Mouse (Mus musculus): Measurements from ENCODE around the gene Pkmyt1. TPM values are rescaled to one million over a fixed set of nuclear protein-coding genes. Genes with fewer than 3 reads are reported as not detected.

Pkmyt1 gene
- polyA plus RNA-seq, 1 experiment from 2014 or later, result 21.8 TPM

DNA sequence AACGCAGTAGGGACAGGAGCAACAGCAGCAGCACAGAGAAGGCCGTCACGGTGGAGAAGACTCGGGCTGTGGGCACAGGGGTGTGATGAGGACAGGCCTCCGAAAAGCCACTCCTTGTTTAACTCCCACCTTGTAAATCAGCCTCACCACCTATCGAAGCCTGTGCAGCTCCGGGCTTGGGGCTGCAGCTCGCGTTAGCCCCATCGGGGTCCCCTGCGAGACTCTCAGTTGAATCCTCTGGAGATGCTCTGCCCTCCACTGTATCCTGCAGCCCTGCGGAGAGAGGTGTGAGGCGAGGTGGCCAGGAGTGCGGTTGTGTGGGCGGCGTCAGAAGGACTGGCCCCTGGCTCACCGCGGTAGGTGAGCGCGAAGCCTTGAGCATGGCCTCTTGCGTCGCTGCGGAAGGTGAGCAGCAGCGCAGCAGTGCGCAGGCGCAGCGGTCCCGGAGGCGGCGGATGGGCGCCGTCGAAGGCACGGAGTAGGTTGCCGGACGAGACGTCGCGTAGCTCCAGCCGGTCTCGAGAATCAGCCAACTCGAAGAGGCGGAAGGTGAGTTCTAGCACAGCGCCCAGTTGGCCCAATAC, 16.2 kb downstream of the Pkmyt1 start:
- H3K4me1 ChIP-seq (replicated peaks), result peaks cover 55% of the 10 kb centered on the region
- H3K9me3 ChIP-seq, result no peaks in the 10 kb centered on the region
- no peak overlapping the region for H3K27ac ChIP-seq (replicated peaks)
- ATAC-seq (ENCODE audit: low FRiP score, low read depth), result no peak
- peak overlapping the region; percentile 50 for H3K4me2 ChIP-seq
- H3K9ac ChIP-seq, result no peak overlapping the region
- H3K27me3 ChIP-seq, result peaks cover 54% of the 10 kb centered on the region
- no peaks in the 10 kb centered on the region for H3K36me3 ChIP-seq
- WGBS, result 7% methylated on average over 44 of the region's 44 CpGs
- H3K4me3 ChIP-seq, result peak overlapping the region; percentile 30

DNA sequence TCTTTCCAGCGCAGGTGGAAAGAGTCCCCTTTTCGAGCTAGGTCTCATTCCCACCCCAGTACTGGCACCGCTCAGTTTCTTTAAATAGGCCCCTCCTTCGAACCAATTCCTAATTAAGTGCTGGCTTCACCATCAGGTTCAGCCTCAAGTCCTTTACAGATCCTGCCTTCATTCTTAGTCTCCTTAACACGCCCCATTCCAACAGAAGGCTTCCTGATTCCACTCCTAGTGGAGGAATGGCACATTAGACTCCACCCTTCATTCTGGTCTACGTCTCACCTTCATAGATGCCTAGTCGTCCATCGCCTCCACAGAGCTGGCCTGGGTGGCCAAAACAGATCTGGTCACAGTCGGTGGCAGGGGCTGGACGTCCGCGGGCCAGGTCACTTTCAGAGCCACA, 16.8 kb downstream of the Pkmyt1 start:
- Histone ChIP-seq H3K27ac (replicated peaks) (no peak overlapping the region), H3K4me2 (peak overlapping the region; percentile 50; the same call in 1 of the 2 replicates), H3K9ac (no peak overlapping the region), H3K27me3 (peaks cover 54% of the 10 kb centered on the region), H3K9me3 (no peaks in the 10 kb centered on the region), H3K36me3 (no peaks in the 10 kb centered on the region), H3K4me3 (peak overlapping the region; percentile 30; the same call in 1 of the 2 replicates), H3K4me1 (replicated peaks) (peaks cover 48% of the 10 kb centered on the region)
- 63% methylated on average over 12 of the region's 12 CpGs for WGBS
- ATAC-seq (ENCODE audit: low FRiP score, low read depth), result no peak

DNA sequence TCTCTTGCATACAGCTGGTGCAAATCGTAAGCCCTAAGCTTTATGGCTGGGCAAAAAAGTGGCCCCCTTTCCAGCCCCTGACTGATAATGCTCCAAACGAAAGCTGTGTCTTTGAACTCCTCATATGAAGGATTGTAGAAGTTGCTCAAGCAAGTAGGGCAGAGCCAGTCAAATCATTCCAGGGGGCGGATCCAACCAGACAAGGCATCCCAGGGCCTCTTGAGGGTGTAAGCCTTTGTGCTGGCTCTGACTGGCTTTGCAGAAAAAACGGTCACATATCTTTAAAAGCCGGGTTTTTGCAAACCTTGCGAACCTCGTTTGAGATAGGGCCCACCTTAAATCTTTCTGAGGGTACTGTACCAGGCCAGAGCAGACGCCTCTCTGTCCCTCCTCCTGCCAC, 17.9 kb downstream of the Pkmyt1 start:
- H3K4me2 ChIP-seq, result no peak overlapping the region
- ATAC-seq (ENCODE audit: low FRiP score, low read depth), result no peak
- 28% methylated on average over 8 of the region's 8 CpGs for WGBS
- peaks cover 37% of the 10 kb centered on the region for H3K4me1 ChIP-seq (replicated peaks)
- peaks cover 54% of the 10 kb centered on the region for H3K27me3 ChIP-seq
- no peak overlapping the region for H3K27ac ChIP-seq (replicated peaks)
- H3K9ac ChIP-seq, result no peak overlapping the region
- no peaks in the 10 kb centered on the region for H3K9me3 ChIP-seq
- H3K4me3 ChIP-seq, result no peak overlapping the region
- H3K36me3 ChIP-seq, result no peaks in the 10 kb centered on the region

DNA sequence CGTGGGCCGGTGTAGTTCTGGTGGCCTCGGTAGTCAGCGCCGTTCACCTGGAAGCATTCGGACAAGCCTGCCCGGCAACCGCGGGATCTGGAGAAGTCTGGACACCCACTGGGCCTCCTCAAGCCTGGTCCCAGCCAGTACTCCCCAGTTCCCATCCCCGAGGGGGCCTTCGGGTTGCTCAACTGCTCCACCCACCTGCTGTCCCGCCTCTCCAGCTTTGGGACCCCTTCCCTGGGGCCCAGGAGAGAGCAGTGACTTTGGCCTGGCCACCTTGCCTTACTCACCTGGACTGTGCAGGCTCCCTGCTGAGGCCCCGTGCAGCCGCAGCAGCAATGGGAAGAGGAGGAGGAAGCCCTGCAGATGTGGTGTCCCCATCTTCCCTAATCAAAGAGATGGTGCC, 18.5 kb downstream of the Pkmyt1 start:
- Histone ChIP-seq H3K4me3 (peak overlapping the region; percentile 44), H3K27ac (replicated peaks) (no peak overlapping the region), H3K9ac (peak overlapping the region; percentile 50; the same call in 1 of the 2 replicates), H3K4me2 (peak overlapping the region; percentile 90), H3K4me1 (replicated peaks) (peaks cover 34% of the 10 kb centered on the region), H3K36me3 (no peaks in the 10 kb centered on the region), H3K27me3 (peaks cover 54% of the 10 kb centered on the region), H3K9me3 (no peaks in the 10 kb centered on the region)
- ATAC-seq (ENCODE audit: low FRiP score, low read depth), result no peak
- WGBS, result 4% methylated on average over 14 of the region's 14 CpGs

DNA sequence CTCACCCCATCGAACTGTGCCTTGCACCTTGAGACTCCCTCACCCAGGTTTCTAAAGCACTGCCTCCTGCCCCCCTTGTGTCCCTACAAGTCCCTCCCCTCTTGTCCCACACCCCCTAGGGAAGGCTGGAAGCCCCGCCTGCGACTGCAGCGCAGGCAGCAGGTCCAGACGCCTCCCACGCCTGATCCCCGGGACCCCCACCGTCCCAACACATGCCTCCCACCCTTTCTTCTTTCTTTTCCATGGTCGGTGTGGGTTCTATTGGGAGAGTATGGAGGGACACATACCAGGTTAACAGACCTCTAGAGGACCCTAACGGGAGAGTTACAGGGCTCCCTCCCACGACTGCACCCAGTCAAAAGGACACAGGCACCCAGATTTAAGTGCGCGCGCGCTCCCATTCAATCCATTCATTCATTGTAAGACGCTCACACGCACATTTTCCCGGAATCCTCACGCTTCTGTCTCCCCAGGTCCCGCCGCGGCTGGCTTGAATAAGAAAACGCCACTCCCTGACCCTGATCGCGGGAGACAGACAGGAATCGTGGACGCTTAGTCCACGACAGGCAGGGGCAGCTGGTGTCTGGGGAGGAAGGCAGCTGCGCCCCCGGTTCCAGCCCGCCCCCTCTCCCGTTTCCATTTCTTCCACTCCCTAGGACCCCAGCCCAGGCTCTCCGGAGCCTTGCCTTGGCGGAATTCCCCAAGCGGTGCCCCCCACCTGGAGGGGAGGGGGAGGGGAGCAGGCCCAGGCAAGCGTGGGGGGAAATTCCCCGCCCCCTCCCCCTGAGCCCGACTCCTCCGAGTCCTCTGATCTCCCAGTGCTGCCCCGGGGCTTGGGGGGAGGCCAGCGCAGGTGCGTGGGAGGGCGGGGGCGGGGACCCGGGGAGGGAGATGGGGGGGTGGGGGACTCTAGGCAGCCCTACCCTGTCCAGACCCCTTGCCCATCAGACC, 19.4 kb downstream of the Pkmyt1 start, which contains the start of gene Kremen2:
Gene Kremen2, minus strand, starts transcription at position 533 of the 951 bp plus-strand sequence.
- ATAC-seq (ENCODE audit: low FRiP score, low read depth), result no peak
- Histone ChIP-seq H3K4me1 (replicated peaks) (peaks cover 31% of the 10 kb centered on the region), H3K9ac (peak within 1 kb of the TSS; percentile 50), H3K9me3 (no peaks in the 10 kb centered on the region), H3K4me2 (peak within 1 kb of the TSS; percentile 90), H3K27me3 (peaks cover 54% of the 10 kb centered on the region), H3K36me3 (no peaks in the 10 kb centered on the region), H3K4me3 (peak within 1 kb of the TSS; percentile 44), H3K27ac (replicated peaks) (no peak within 1 kb of the TSS)
- under 1% methylated on average over 39 of the region's 45 CpGs for WGBS

DNA sequence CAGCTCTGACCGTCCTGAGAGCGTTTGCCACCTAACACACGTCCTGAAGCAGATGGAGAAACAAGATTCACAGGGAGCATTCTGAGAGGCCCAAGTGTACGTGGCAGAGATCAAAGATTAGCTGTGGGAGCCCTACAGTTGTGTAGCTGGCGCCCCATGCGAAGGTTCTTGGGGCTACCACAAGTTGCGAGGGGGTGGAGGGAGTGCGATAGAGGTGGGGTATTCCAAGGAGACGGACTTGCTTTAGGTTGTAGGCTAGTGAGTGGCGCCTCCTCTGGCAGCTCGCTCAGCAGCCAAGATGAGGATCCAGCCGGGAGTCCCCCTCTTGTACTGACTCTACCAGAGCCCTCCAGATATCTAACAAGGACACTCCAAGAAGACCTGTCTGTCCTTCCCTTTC, 20.2 kb downstream of the Pkmyt1 start:
- WGBS, result 2% methylated on average over 12 of the region's 12 CpGs
- Histone ChIP-seq H3K4me1 (replicated peaks) (peaks cover 28% of the 10 kb centered on the region), H3K27ac (replicated peaks) (no peak overlapping the region), H3K4me3 (peak overlapping the region; percentile 44; the same call in 1 of the 2 replicates), H3K4me2 (peak overlapping the region; percentile 90), H3K9me3 (no peaks in the 10 kb centered on the region), H3K27me3 (peaks cover 48% of the 10 kb centered on the region), H3K36me3 (peaks cover 2% of the 10 kb centered on the region; the same call in 1 of the 2 replicates), H3K9ac (no peak overlapping the region)
- no peak for ATAC-seq (ENCODE audit: low FRiP score, low read depth)

DNA sequence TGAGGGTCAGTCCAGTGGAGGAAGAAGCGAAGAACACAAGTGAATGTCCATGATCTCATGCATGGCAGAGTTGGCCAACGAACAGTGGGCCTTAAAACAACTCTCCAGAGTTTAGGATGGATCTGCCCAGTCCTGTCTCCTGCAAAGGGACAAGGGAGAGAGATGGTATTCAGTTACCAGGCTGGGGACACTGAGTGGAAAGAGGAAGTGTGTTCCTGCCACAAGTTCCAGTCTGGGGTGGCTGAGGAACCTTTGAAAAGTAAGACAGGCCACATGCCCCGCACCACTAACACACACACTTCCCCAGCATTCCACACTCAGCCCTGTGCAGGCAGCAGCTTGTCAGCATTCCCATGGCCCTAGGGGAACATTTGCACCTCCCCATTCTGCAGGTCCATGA, 20.6 kb downstream of the Pkmyt1 start:
- no peak overlapping the region for H3K4me3 ChIP-seq
- peaks cover 6% of the 10 kb centered on the region; the same call in 1 of the 2 replicates for H3K36me3 ChIP-seq
- H3K4me2 ChIP-seq, result no peak overlapping the region; the same call in 1 of the 2 replicates
- H3K27me3 ChIP-seq, result peaks cover 43% of the 10 kb centered on the region
- H3K27ac ChIP-seq (replicated peaks), result no peak overlapping the region
- no peak for ATAC-seq (ENCODE audit: low FRiP score, low read depth)
- WGBS, result 74% methylated on average over 3 of the region's 3 CpGs
- H3K9me3 ChIP-seq, result no peaks in the 10 kb centered on the region
- H3K9ac ChIP-seq, result no peak overlapping the region
- peaks cover 28% of the 10 kb centered on the region for H3K4me1 ChIP-seq (replicated peaks)

DNA sequence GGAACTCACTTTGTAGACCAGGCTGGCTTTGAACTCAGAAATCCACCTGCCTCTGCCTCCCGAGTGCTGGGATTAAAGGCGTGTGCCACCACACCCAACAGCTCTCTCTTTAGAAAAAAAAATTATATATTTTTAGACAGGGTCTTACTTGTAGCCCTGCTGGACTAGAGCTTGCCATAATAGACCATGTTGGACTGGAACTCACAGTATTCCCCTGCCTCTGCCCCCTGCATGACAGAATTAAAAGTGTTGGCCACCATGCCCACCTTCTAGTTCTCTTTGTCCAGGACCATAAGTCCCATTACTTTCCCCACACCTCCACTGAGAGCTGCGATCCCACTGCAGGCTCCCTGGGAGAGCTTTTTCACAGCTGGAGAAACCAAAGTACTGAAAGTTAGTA, 21.3 kb downstream of the Pkmyt1 start:
- no peak for ATAC-seq (ENCODE audit: low FRiP score, low read depth)
- no peak overlapping the region for H3K9ac ChIP-seq
- H3K27ac ChIP-seq (replicated peaks), result no peak overlapping the region
- peaks cover 13% of the 10 kb centered on the region for H3K36me3 ChIP-seq
- H3K4me2 ChIP-seq, result no peak overlapping the region
- no peak overlapping the region for H3K4me3 ChIP-seq
- H3K27me3 ChIP-seq, result peaks cover 36% of the 10 kb centered on the region
- peaks cover 22% of the 10 kb centered on the region for H3K4me1 ChIP-seq (replicated peaks)
- no peaks in the 10 kb centered on the region for H3K9me3 ChIP-seq
- WGBS, result 82% methylated on average over 3 of the region's 3 CpGs

DNA sequence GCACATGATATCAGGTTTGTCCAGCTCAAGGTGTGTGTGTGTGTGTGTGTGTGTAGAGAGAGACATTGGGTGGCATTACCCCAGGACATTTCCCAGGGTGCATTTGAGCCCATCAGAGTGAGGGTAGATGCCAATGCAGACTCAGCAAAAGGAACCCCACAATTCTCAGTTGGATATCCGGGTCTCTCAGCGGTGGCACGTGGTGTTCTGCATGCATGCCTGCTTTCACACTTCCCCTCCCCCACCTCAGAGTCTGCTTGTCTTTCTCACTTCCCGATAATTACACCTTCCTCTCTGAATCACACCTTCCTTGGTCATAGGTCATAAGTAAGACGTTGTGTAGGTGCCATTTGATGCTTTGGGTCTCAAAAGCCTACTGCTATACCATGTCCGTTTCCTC, 21.9 kb downstream of the Pkmyt1 start:
- Histone ChIP-seq H3K27ac (replicated peaks) (no peak overlapping the region), H3K27me3 (peaks cover 31% of the 10 kb centered on the region), H3K36me3 (peaks cover 19% of the 10 kb centered on the region), H3K9me3 (no peaks in the 10 kb centered on the region), H3K9ac (no peak overlapping the region), H3K4me2 (no peak overlapping the region), H3K4me1 (replicated peaks) (peaks cover 19% of the 10 kb centered on the region), H3K4me3 (no peak overlapping the region)
- 42% methylated on average over 6 of the region's 6 CpGs for WGBS
- no peak for ATAC-seq (ENCODE audit: low FRiP score, low read depth)

DNA sequence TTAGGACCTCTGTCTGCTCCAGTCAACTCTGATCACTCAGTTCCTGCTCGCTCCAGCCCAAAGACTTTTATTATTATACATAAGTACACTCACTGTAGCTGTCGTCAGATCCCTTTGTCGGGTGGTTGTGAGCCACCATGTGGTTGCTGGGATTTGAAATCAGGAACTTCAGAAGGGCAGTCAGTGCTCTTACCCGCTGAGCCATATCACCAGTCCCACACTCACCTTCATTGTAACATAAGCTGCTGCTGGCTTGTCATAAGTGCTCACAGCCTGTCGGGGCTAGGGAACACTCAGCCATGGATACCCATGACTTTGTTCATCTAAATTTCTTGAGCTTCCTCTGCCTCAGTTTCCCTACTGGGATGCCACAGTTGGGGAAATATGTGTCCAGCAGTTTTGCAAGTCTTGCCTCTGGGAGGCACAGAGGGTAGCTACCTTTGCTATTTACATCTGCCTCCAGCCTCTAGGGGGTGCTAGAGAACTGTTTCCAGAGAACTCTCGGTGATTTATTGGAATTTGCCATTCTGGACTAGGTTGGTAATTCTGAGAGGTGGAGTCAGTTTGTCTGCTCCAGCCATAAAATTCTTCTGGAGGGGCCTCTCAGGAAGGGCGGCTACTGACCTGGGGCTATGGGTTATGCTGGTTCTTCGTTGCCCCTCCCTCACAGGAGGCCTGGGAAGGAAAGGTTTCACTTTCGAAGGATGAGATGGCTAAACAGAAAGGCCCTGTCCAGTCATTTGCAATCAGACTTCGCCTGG, 22.7 kb downstream of the Pkmyt1 start:
- H3K4me2 ChIP-seq, result no peak overlapping the region
- no peak for ATAC-seq (ENCODE audit: low FRiP score, low read depth)

DNA sequence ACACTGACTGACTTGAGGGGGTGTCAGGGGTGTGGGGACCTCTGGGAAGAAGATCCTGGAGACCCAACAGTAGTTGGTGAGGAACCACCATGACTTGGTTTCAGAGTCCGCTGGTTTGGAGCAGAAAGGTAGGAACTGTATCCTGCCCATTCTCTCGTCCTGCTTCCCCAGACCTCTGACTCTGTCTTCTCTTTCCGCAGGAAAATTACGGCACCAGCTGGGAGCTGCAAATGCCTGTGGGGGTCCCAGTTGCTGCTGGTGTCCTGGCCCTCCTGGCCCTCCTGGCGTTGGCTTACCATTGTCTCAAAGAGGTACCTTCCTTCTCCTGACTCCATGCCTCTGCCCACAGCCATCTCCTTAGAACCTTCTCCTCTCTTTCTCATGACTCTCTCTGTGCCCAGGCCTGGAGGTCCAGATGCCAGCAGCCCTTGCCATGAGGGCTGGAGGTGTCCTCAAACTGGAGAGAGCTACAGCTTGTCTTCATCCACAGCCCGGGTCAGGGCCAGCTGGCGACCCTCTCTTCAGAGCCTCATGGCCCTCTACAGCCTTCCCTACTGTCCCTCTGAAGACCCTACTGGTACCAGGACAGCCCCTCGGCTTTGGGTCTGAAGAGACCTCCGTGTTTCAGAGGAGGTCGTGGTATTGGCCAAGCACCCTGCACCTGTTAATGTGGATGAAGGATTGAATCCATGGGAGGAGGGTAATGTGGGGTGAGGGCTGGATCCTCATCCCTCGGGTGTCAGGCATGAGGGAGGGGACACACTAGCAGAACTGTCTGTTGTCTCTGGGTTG, 23.5 kb downstream of the Pkmyt1 start:
- no peaks in the 10 kb centered on the region for H3K9me3 ChIP-seq
- WGBS, result 78% methylated on average over 11 of the region's 11 CpGs
- H3K27me3 ChIP-seq, result peaks cover 17% of the 10 kb centered on the region
- no peak for ATAC-seq (ENCODE audit: low FRiP score, low read depth)
- no peak overlapping the region for H3K27ac ChIP-seq (replicated peaks)
- peaks cover 18% of the 10 kb centered on the region for H3K4me1 ChIP-seq (replicated peaks)
- H3K4me2 ChIP-seq, result no peak overlapping the region
- H3K9ac ChIP-seq, result no peak overlapping the region
- H3K36me3 ChIP-seq, result peaks cover 34% of the 10 kb centered on the region
- no peak overlapping the region for H3K4me3 ChIP-seq

More for the DNA sequence above, 22.7 kb downstream of the Pkmyt1 start:
- 34% methylated on average over 10 of the region's 10 CpGs for WGBS
- H3K36me3 ChIP-seq, result peaks cover 27% of the 10 kb centered on the region
- no peaks in the 10 kb centered on the region for H3K9me3 ChIP-seq
- no peak overlapping the region for H3K4me3 ChIP-seq
- peaks cover 23% of the 10 kb centered on the region for H3K27me3 ChIP-seq
- H3K9ac ChIP-seq, result no peak overlapping the region
- peaks cover 19% of the 10 kb centered on the region for H3K4me1 ChIP-seq (replicated peaks)
- H3K27ac ChIP-seq (replicated peaks), result no peak overlapping the region

Measured in hindbrain, embryonic 15.5 days (tissue).